Mouse (Mus musculus) C2C12 (cell line): ENCODE data around the gene Ofcc1. TPM values are rescaled to one million over a fixed set of nuclear protein-coding genes. Genes with fewer than 3 reads are reported as not detected.

Experiments
- H3K27me3 ChIP-seq: one replicate; pipeline ENCODE4 v1.6.1; 2011; ENCODE audit not compliant: control insufficient read depth, insufficient read depth, insufficient read length
- H3K36me3 ChIP-seq: one replicate; pipeline ENCODE4 v1.6.1; 2011; ENCODE audit not compliant: control insufficient read depth, insufficient read depth
- H3K4me3 ChIP-seq: one replicate; pipeline ENCODE4 v1.5.1; 2011; ENCODE audit warnings: mild to moderate bottlenecking, control low read depth; ENCODE audit not compliant: poor library complexity, insufficient read depth, severe bottlenecking
- H3K79me2 ChIP-seq: one replicate; pipeline ENCODE4 v1.6.1; 2011; ENCODE audit not compliant: control insufficient read depth, insufficient read depth
- H3K79me3 ChIP-seq: one replicate; pipeline ENCODE4 v1.6.1; 2011; ENCODE audit warnings: low read depth, control low read depth
- H3ac ChIP-seq: one replicate; pipeline ENCODE3; 2011; ENCODE audit warnings: low read depth; ENCODE audit not compliant: control insufficient read depth, insufficient read length
- CEBPB ChIP-seq: IDR thresholded peaks from one replicate; pipeline ENCODE4 v1.6.1; 2011; ENCODE audit warnings: low read depth, mild to moderate bottlenecking, control low read depth, moderate library complexity
- CTCF ChIP-seq: IDR thresholded peaks from one replicate; pipeline ENCODE4 v1.5.1; 2011; ENCODE audit not compliant: control insufficient read depth, insufficient read depth, insufficient read length
- FOSL1 ChIP-seq: IDR thresholded peaks from one replicate; pipeline ENCODE4 v1.8.0; 2011; ENCODE audit warnings: mild to moderate bottlenecking, low read length; ENCODE audit not compliant: poor library complexity, insufficient read depth, severe bottlenecking
- MAX ChIP-seq: IDR thresholded peaks from one replicate; pipeline ENCODE4 v1.6.1; 2011; ENCODE audit warnings: mild to moderate bottlenecking, control low read depth
- MYOD1 ChIP-seq: IDR thresholded peaks from one replicate; pipeline ENCODE4 v1.6.1; 2011; ENCODE audit warnings: low read depth; ENCODE audit not compliant: control insufficient read depth, insufficient read length
- MYOG ChIP-seq: IDR thresholded peaks from one replicate; pipeline ENCODE4 v1.6.1; 2011; ENCODE audit not compliant: control insufficient read depth, insufficient read length; ENCODE audit errors: extremely low read depth
- USF1 ChIP-seq: IDR thresholded peaks from one replicate; pipeline ENCODE4 v1.6.1; 2011; ENCODE audit warnings: low read depth, mild to moderate bottlenecking, control low read depth, moderate library complexity
- polyA plus RNA-seq: library from polyadenylated mRNA; unstranded; fragments of >200 nt; fragmentation: generic; extraction: Trizol; gene quantifications from one replicate; pipeline ENCODE4 v1.2.1, GENCODE M21; 2012; ENCODE audit warnings: missing spikeins

The Ofcc1 gene
- polyA plus RNA-seq, 1 experiment: not detected

- Histone ChIP-seq H3K79me2 (no peaks in the 10 kb centered on the region), H3ac (no peak overlapping the region), H3K4me3 (no peak overlapping the region), H3K27me3 (no peaks in the 10 kb centered on the region), H3K36me3 (no peaks in the 10 kb centered on the region), H3K79me3 (no peaks in the 10 kb centered on the region)
- TF ChIP-seq CEBPB (no peak), MYOG (no peak), USF1 (no peak), MAX (no peak), MYOD1 (no peak), CTCF (no peak), FOSL1 (no peak)
Measured at GRCm38 (mm10) chr13:40360692-40361091, 558 bp downstream of the Ofcc1 start.

DNA sequence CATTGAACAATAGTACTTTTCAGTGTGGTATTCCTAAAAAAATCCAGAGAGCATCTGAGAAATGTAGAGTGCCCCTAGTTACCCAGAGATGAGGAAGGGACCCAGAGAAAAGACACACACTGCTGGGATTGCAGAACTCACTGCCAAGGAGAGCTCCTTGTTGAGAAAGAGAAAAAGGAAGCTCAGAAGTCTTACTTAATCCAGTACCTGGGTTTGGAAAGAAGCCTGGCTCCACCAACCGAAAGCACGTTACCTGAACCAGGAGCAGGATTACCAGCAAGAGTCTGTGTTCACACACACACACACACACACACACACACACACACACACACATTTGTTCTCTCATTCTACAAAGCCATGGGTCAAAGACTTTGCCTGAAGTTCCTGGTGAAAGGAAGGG is 14.2 kb downstream of the Ofcc1 start:
- no peaks in the 10 kb centered on the region for H3K36me3 ChIP-seq
- TF ChIP-seq CTCF: no peak
- H3K79me2 ChIP-seq: no peaks in the 10 kb centered on the region
- no peak overlapping the region for H3ac ChIP-seq
- H3K27me3 ChIP-seq: no peaks in the 10 kb centered on the region
- no peak overlapping the region for H3K4me3 ChIP-seq
- no peaks in the 10 kb centered on the region for H3K79me3 ChIP-seq

- no peak overlapping the region for H3K4me3 ChIP-seq
- H3K36me3 ChIP-seq: no peaks in the 10 kb centered on the region
- H3ac ChIP-seq: no peak overlapping the region
- no peak for TF ChIP-seq MAX
- no peak for TF ChIP-seq MYOG
- TF ChIP-seq FOSL1: no peak
- TF ChIP-seq CEBPB: no peak
- no peaks in the 10 kb centered on the region for H3K79me3 ChIP-seq
- no peaks in the 10 kb centered on the region for H3K27me3 ChIP-seq
- no peaks in the 10 kb centered on the region for H3K79me2 ChIP-seq
Measured at GRCm38 (mm10) chr13:40323301-40323700, 37.9 kb downstream of the Ofcc1 start.

DNA sequence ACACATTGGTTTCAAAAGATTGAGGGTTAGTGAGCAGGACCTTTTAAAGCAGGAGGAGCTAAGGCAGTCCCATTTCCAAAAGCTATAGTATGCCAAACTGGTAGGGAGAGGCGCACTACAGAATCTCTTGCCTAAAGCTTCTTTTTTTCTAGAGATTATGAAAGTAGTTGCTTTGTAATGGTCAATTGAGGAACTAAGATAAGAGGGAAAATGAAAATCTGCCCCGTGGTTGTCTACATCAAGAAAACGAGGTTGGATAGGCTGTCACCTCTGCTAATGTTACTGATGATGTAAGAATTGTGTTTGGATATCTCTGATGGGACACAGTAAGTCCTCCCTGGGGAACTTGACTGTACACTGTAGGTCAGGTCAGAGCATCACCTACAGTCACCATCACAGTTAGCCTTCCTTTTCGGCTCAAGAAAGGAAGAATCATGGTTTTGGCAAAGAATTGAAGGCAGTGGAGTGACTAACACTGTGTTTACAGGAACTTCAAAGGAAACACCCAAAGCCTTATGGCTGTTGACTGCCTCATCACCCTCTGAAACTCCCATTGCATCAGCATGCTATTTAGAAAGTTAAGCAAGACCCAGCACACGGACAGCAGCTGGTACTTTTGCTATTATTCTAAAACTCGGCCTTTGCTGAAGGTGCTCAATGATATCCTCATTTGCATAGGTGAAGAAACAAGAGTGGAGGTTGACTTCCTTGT is 40.3 kb downstream of the Ofcc1 start:
- Histone ChIP-seq H3K27me3 (no peaks in the 10 kb centered on the region), H3K4me3 (no peak overlapping the region), H3K36me3 (no peaks in the 10 kb centered on the region), H3K79me3 (no peaks in the 10 kb centered on the region), H3ac (no peak overlapping the region), H3K79me2 (no peaks in the 10 kb centered on the region)
- TF ChIP-seq CTCF: no peak
- no peak for TF ChIP-seq MYOG
- no peak for TF ChIP-seq FOSL1
- TF ChIP-seq MYOD1: no peak
- no peak for TF ChIP-seq USF1
- no peak for TF ChIP-seq MAX
- TF ChIP-seq CEBPB: no peak

DNA sequence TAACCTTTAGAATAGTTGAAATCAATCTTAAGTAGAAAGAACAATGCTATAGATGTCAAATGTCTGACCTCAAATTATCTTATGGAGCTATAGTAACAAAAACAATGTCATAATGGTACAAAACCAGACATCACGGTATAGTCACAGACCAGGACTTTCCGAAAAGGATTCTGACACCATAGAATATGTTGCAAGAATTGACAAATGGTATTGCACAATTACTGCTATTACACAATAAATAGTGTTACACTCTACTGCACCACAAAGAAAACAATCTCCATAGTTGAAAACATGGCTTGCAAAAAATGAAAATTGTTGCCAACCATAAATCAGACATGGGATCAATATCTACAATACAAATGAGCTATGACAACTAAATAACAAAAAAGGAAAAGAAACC is 43.5 kb downstream of the Ofcc1 start:
- Histone ChIP-seq H3ac (no peak overlapping the region), H3K27me3 (no peaks in the 10 kb centered on the region), H3K79me2 (no peaks in the 10 kb centered on the region), H3K79me3 (no peaks in the 10 kb centered on the region), H3K4me3 (no peak overlapping the region), H3K36me3 (no peaks in the 10 kb centered on the region)
- no peak for TF ChIP-seq MAX
- no peak for TF ChIP-seq MYOD1
- no peak for TF ChIP-seq MYOG
- TF ChIP-seq CTCF: no peak
- no peak for TF ChIP-seq USF1
- TF ChIP-seq CEBPB: no peak

DNA sequence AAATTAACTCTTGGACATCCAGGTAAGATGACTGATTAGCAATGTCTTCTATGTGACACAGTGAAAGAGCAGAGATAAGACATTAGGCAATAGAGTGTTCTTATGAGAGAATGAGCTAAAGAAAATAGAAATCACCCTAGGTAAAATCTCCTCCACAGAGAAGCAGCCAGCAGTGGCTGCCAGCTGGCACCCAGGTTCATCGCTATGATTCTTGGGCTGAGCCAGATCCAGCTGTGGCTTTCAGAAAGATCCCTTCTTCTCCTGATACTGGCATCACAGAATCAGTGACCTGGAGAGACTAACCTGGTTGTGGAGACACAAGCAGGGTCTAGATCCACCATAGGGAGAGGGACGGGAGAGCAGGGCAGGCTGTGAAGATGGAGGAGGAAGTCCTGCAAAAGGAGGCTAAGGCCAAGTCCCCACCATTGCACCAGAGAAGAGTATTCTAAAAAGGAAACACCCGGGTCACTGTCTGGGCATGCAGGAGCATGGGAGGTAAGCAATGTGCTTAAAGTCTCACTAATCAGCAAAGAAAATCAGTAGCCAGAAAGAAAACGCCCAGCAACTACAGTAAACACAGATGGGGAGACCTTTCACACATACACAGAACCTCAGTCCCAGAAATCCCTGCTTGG is 46.0 kb downstream of the Ofcc1 start:
- H3K36me3 ChIP-seq: no peaks in the 10 kb centered on the region

More for the DNA sequence above, 46.0 kb downstream of the Ofcc1 start:
- no peak for TF ChIP-seq MYOD1
- TF ChIP-seq FOSL1: no peak
- TF ChIP-seq MYOG: no peak
- no peak for TF ChIP-seq CTCF
- TF ChIP-seq CEBPB: no peak
- no peak for TF ChIP-seq USF1
- TF ChIP-seq MAX: no peak
- H3K79me3 ChIP-seq: no peaks in the 10 kb centered on the region
- H3K27me3 ChIP-seq: no peaks in the 10 kb centered on the region
- H3K4me3 ChIP-seq: no peak overlapping the region
- H3K79me2 ChIP-seq: no peaks in the 10 kb centered on the region
- H3ac ChIP-seq: no peak overlapping the region
